Mouse (Mus musculus) liver, embryonic 14.5 days (tissue): ENCODE data around the gene Adck1. TPM values are rescaled to one million over a fixed set of nuclear protein-coding genes. Genes with fewer than 3 reads are reported as not detected.
"Not testable (repeated sequence)": the region's sequence is repeated elsewhere in the genome, so short reads cannot be mapped to it uniquely, and the experiment has no call there.

Experiments used
- ATAC-seq: fragments of 200-750 bp; cut with Nextera tagmentation; 2 replicates; pipeline ENCODE4 v1.8.0; 2017; ENCODE audit warnings: moderate number of reproducible peaks, mild to moderate bottlenecking, moderate library complexity; ENCODE audit not compliant: insufficient read depth
- DNase-seq, 3 experiments: peaks; one replicate each; pipeline ENCODE4 v3.0.0-alpha.2; 2012 to 2013; ENCODE audit warnings: low read depth in 3 of 3, low spot score in 3 of 3
- H3K27ac ChIP-seq: fragments of 300-500 bp; sonication (generic); 2 replicates; pipeline ENCODE4 v1.5.1; 2014; ENCODE audit warnings: moderate library complexity, mild to moderate bottlenecking, control low read depth, inconsistent platforms
- H3K27me3 ChIP-seq: fragments of 300-500 bp; sonication (generic); 2 replicates; pipeline ENCODE4 v1.6.1; 2014; ENCODE audit warnings: mild to moderate bottlenecking, low read length, moderate library complexity; ENCODE audit not compliant: control insufficient read depth, insufficient read depth
- H3K36me3 ChIP-seq: fragments of 300-500 bp; sonication (generic); replicated peaks from 2 replicates; pipeline ENCODE4 v1.6.1; 2014; ENCODE audit warnings: low read depth; ENCODE audit not compliant: control insufficient read depth, insufficient read depth
- H3K4me1 ChIP-seq, 2 experiments: fragments of 200-500 bp in 1 of 2; fragments of 300-500 bp in 1 of 2; sonication (generic) in 1 of 2; replicated peaks; 2 replicates each; pipeline ENCODE4 v1.6.1; 2012 to 2014; ENCODE audit warnings: antibody characterized with exemption in 1 of 2, inconsistent platforms in 1 of 2, low read length in 1 of 2; ENCODE audit not compliant: control insufficient read depth in 2 of 2, insufficient read depth in 2 of 2
- H3K4me2 ChIP-seq: fragments of 300-500 bp; sonication (generic); 2 replicates; pipeline ENCODE4 v1.6.1; 2014; ENCODE audit warnings: low read depth, mild to moderate bottlenecking, control low read depth, moderate library complexity
- H3K4me3 ChIP-seq, 2 experiments: fragments of 200-500 bp in 1 of 2; fragments of 300-500 bp in 1 of 2; sonication (generic) in 1 of 2; 2 replicates each; pipeline ENCODE4 v1.5.1; 2012 to 2014; ENCODE audit warnings: low read depth in 2 of 2, low read length in 2 of 2, mild to moderate bottlenecking in 2 of 2, control low read depth in 1 of 2, inconsistent platforms in 1 of 2, moderate library complexity in 1 of 2; ENCODE audit not compliant: insufficient read depth in 1 of 2
- H3K9ac ChIP-seq: fragments of 300-500 bp; sonication (generic); replicated peaks from 2 replicates; pipeline ENCODE4 v1.6.1; 2014; ENCODE audit warnings: mild to moderate bottlenecking, control low read depth, moderate library complexity
- H3K9me3 ChIP-seq: fragments of 300-500 bp; sonication (generic); 2 replicates; pipeline ENCODE4 v1.6.1; 2016; ENCODE audit warnings: low read length, mixed read lengths; ENCODE audit not compliant: control insufficient read depth
- CTCF ChIP-seq: IDR thresholded peaks from 2 replicates; pipeline ENCODE4 v1.5.1; 2016; ENCODE audit warnings: antibody characterized with exemption, low read depth, control low read depth
- EP300 ChIP-seq: IDR thresholded peaks from 2 replicates; pipeline ENCODE4 v1.6.1; 2016; ENCODE audit warnings: antibody characterized with exemption, low read depth
- WGBS: fragments of 180-500 bp; shearing (Covaris S2); extraction: QIAGEN DNeasy Blood & Tissue Kit; methylation state at CpG from one replicate; pipeline ENCODE4 v1.1.7; 2014; ENCODE audit not compliant: insufficient replicate concordance; 5-methylcytosine and 5-hydroxymethylcytosine counted together
- polyA plus RNA-seq, 2 experiments: library from polyadenylated mRNA; depleted of rRNA in 1 of 2; stranded (reverse) in 1 of 2; unstranded in 1 of 2; fragments of >200 nt; fragmentation: Nextera tagmentation in 1 of 2; extraction: Ambion mirVana in 1 of 2; gene quantifications; 2 replicates each; pipeline versions ENCODE4 v1.2.1 to v1.2.3; 2012 to 2014

Gene Adck1
- polyA plus RNA-seq, 2 experiments: 5.8 to 6.5 TPM

GRCm38 (mm10) chr12:88370321-88370720 lies 10.0 kb downstream of the Adck1 start:
- not testable (repeated sequence) for H3K9me3 ChIP-seq, DNase-seq, H3K4me2 ChIP-seq, H3K4me3 ChIP-seq, H3K9ac ChIP-seq, H3K27ac ChIP-seq, H3K27me3 ChIP-seq, ATAC-seq, H3K36me3 ChIP-seq
- peaks cover 0 to 12% of the 10 kb centered on the region in 2 experiments; a peak in 2 of 4 replicates for H3K4me1 ChIP-seq
- 7% methylated on average over 1 of the region's 1 CpGs for WGBS
- peak; percentile 19; the same call in 1 of the 2 replicates for TF ChIP-seq CTCF

- WGBS: 77% methylated on average over 5 of the region's 5 CpGs
- TF ChIP-seq CTCF (no peak), EP300 (no peak)
- no peak for ATAC-seq
- H3K36me3 ChIP-seq: no peaks in the 10 kb centered on the region
- no peak for DNase-seq
- H3K27ac ChIP-seq: no peak overlapping the region
- no peak overlapping the region for H3K4me3 ChIP-seq
- peaks cover 0 to 12% of the 10 kb centered on the region in 2 experiments; a peak in 2 of 4 replicates for H3K4me1 ChIP-seq
- no peak overlapping the region for H3K4me2 ChIP-seq
- no peak overlapping the region for H3K9ac ChIP-seq
- no peaks in the 10 kb centered on the region for H3K9me3 ChIP-seq
- H3K27me3 ChIP-seq: no peaks in the 10 kb centered on the region
These were observed 11.7 kb downstream of the Adck1 start for GRCm38 (mm10) chr12:88372018-88372417.

- Histone ChIP-seq H3K27ac (no peak overlapping the region), H3K36me3 (no peaks in the 10 kb centered on the region), H3K4me1 (no peaks in the 10 kb centered on the region), H3K4me3 (no peak overlapping the region), H3K4me2 (no peak overlapping the region), H3K27me3 (no peaks in the 10 kb centered on the region), H3K9me3 (no peaks in the 10 kb centered on the region), H3K9ac (no peak overlapping the region)
- WGBS: 50% methylated on average over 10 of the region's 10 CpGs
- TF ChIP-seq EP300 (no peak), CTCF (peak; percentile 19; the same call in 1 of the 2 replicates)
- DNase-seq (no peak), ATAC-seq (no peak)
These were observed 16.5 kb downstream of the Adck1 start for GRCm38 (mm10) chr12:88376820-88377219.

- Histone ChIP-seq H3K4me1 (no peaks in the 10 kb centered on the region), H3K27me3 (no peaks in the 10 kb centered on the region), H3K4me3 (no peak overlapping the region), H3K4me2 (no peak overlapping the region), H3K27ac (no peak overlapping the region), H3K36me3 (no peaks in the 10 kb centered on the region), H3K9ac (no peak overlapping the region), H3K9me3 (no peaks in the 10 kb centered on the region)
- TF ChIP-seq EP300 (no peak), CTCF (no peak)
- no peak for ATAC-seq
- 79% methylated on average over 2 of the region's 2 CpGs for WGBS
- no peak for DNase-seq
These were observed 17.9 kb downstream of the Adck1 start for GRCm38 (mm10) chr12:88378256-88378655.

- Histone ChIP-seq H3K27me3 (no peaks in the 10 kb centered on the region), H3K9me3 (no peaks in the 10 kb centered on the region), H3K4me2 (no peak overlapping the region), H3K36me3 (no peaks in the 10 kb centered on the region), H3K4me3 (no peak overlapping the region), H3K27ac (no peak overlapping the region), H3K4me1 (no peaks in the 10 kb centered on the region), H3K9ac (no peak overlapping the region)
- TF ChIP-seq CTCF (no peak), EP300 (no peak)
- no peak for DNase-seq
- ATAC-seq: no peak
- 76% methylated on average over 6 of the region's 6 CpGs for WGBS
These were observed 28.5 kb downstream of the Adck1 start for GRCm38 (mm10) chr12:88388832-88389231.
